Mouse (Mus musculus) left cerebral cortex, adult 9 months (tissue): ENCODE results near the gene Gm12184.
"Not testable (repeated sequence)": the region's sequence is repeated elsewhere in the genome, so short reads cannot be mapped to it uniquely, and the experiment has no call there.

Source experiments
- DNase-seq, 2 experiments: peaks; one replicate each; pipeline ENCODE4 v3.0.0; 2022; ENCODE audit warnings: low spot score in 2 of 2

Gm12184 gene

DNA sequence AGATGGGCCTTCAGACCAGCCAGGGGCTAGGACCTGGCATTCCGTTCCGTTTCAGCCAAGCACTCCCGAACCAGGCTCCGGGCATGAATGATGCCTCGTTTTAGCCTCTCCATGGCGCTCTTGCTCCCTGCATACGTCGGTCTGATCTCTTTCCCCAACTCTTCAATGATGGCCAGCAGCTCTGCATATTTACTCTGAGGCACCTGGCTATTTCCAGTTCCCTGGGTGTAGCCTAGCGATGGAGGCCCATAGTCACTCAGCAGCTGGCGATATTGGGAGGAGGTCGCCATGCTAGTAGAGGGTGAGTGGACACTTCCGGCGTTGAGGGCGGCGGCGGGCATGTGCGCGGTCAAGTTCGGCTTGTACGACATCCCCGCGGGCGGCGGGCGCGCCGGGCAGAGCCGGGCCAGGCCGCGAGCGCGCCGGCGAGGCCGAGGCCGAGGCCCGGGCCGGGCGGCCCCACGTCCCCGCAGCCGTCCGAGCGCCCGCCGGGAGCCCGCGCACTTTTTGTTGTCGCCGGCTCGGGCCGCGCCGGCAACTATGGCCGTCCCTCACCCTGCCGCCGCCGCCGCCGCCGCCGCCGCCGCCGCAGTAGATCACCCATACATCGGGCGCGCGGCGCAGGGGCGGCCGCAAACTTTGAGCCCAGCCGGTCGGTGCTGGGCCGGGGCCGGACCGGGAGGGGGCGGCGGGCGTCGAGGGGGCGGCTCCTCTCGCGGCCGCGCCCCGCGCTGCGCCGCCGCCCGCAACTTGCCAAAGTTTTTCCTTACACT lies at the start of gene Gm12184, which contains the start of gene Trim7:
Gene Gm12184 (minus strand): TSS at position 677 of the 773 bp plus-strand sequence.
Gene Trim7 (plus strand): TSS at position 162 of the 773 bp plus-strand sequence.
- not testable (repeated sequence) for DNase-seq

- not testable (repeated sequence) for DNase-seq
Measured at GRCm38 (mm10) chr11:48875343-48875837, 48.9 kb upstream of the Gm12184 start.

GRCm38 (mm10) chr11:48874465-48874864 lies 48.0 kb upstream of the Gm12184 start:
- peak in 1 of 2 experiments; percentile 68 for DNase-seq

- no peak for DNase-seq
Measured at GRCm38 (mm10) chr11:48873591-48874290, 47.3 kb upstream of the Gm12184 start.

DNA sequence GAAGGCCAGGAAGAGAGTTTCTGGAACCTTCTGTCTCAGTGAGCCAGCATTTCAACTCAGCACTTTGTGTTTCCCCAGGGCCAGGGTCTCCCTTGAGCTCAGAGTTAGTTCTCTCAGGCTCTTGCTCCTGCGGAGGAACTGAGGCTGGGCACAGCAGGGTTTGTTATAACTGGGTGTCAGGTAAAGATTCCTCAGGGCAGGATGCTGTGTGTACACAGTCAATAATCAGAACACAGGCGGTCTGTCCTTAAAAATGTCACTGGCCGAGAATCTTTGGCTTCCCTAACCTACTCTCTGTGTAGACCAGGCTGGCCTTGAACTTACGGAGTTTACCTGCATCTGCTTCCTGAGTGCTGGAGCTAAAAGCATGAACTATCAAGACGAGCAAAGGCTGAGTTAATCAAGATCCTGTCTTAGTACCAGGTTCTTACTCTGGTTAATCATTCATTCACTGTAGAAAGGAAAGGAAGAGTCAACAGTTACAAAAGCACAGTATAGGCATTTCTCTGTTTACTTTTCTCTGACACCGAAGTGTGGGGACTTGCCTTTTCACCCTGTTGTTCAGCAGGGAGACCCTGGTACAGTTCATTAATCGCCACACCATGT lies 46.3 kb upstream of the Gm12184 start:
- DNase-seq, result no peak

GRCm38 (mm10) chr11:48871817-48872541 lies 45.5 kb upstream of the Gm12184 start:
- DNase-seq, result peak in 1 of 2 experiments; percentile 58

- peak in 1 of 2 experiments; percentile 39 for DNase-seq
Measured at GRCm38 (mm10) chr11:48871201-48871772, 44.8 kb upstream of the Gm12184 start, which contains the start of gene Irgm1. Gene Irgm1 (minus strand): TSS chr11:48871683.

DNA sequence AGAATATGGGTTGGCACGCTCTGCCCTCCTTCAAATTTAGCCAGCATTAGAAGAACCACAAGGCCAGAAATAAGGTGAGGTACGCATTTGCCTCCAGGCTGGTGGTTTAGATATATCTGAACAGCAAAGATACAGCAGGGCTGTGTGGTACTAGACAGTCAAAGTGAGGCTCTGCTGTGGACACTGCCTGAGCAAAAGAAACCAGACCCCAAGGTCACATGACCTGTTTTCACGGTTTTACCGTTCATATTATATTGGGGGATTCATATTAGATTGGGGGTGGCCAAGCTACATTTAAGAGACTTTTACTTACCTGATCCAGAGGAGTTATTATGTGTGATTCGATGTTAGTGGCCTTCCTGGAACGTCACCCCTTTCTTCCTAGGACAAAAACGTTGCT lies 44.3 kb upstream of the Gm12184 start:
- no peak for DNase-seq

DNA sequence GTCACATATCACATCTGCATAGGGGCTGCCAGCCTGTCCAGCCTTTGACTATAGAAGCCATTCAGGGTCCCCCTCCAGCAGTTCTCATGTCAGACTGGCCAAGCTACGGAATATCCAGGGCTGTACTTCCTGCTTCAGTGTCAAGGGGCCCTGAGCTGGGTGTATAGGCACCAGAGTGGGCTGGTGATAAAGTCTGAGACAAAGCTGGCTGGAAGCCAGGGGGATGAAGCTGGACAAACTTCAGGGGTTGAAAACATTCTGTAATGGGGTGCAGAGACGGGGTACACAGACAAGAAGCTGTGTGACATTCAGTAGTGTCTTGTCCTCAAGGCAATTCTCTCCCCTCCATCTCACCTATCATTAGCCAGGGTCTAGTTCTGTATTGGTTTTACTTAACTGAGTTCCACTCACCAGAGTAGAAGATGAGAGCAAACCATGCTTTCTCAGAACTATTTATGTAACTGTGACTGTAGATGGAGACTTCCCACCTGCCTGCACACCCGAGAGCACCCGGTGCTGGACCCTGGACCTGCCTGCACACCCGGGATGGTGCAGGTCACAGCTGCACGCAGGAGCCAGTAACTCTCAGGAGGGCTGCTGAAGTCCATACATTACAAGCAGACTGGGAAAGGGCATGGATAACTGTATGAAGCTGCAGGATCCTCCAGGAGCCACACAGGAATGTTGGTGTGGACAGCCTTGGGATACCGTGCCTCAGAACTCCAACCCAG lies 43.1 kb upstream of the Gm12184 start:
- no peak for DNase-seq

- no peak for DNase-seq
Measured at GRCm38 (mm10) chr11:48866481-48866880, 40.0 kb upstream of the Gm12184 start.

DNA sequence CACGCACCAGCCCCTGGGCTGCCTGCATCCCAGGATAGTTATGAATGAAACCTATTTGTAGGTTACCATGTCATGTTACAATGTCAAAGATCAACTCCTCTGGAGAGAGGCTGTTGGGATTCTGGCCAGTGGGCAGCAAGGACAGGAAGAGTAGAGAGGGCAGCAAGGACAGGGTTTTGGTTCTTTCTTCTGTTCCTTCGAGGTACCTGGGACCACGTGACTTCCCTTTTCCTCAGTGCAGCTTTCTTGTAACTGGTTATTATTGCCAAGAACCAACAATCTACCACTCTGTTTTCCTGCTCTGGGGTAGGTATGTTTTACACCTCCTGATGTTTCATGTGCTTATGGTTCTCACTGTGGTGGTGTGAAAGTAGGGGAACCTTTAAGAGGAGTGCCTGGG lies 37.4 kb upstream of the Gm12184 start:
- no peak for DNase-seq

- DNase-seq, result no peak
Measured at GRCm38 (mm10) chr11:48862784-48863319, 36.4 kb upstream of the Gm12184 start.

DNA sequence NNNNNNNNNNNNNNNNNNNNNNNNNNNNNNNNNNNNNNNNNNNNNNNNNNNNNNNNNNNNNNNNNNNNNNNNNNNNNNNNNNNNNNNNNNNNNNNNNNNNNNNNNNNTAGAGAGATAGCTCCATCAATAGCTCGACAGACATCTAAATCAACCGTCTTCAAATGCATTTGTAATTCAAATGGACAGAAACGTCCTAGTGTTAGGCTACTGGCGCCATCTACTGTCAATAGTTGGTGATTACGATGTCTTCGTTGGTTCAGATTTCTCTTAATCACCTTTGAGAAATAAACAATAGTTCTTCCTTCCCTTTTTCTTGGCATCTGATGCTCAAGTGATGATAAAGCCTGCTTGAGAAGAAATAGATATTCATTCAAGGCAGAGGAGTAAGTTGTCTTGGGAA lies 32.6 kb upstream of the Gm12184 start:
- DNase-seq, result peak in 1 of 2 experiments; percentile 74

- peak; percentile 78 to 96 for DNase-seq
Measured at GRCm38 (mm10) chr11:48853474-48854180, 27.2 kb upstream of the Gm12184 start.

GRCm38 (mm10) chr11:48852624-48853473 lies 26.4 kb upstream of the Gm12184 start:
- no peak for DNase-seq

- no peak for DNase-seq
Measured at GRCm38 (mm10) chr11:48852190-48852589, 25.7 kb upstream of the Gm12184 start.

DNA sequence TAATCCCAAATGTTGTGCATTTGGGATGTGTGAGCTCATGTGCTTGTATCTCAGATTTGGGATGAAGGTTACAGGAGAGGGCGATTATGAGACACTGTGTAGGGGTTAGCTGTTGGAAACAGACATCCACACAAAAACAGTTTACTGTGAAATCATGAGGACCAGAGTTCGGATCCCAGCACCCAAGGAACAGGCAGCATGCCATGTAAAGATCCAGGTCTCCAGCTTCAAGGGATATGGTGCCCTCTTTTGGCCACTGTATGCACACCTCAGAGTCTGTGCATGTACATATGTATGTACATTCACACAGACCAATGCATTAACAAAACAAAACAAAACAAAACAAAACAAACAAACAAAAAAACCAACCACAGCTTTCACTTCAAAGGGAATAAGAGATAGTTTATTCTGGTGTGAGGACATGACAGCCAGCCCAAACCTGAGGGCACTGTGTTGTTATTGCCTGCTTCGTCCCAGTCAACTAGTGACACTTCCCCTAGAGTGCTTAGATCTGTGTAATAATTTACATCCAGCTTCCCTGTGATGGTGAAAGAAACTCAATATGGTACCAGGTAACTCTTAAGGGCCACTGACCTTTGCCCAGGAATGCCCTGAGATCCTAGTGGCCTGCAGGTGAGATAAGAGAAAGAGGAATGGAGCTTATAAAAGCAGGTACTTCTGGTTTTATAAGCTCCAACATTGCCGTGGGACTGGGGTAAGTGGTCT lies 25.0 kb upstream of the Gm12184 start:
- DNase-seq, result no peak

- DNase-seq, result no peak
Measured at GRCm38 (mm10) chr11:48850240-48850639, 23.8 kb upstream of the Gm12184 start.
